Mouse (Mus musculus): Measurements from ENCODE around the gene Auts2.

The Auts2 gene

GRCm38 (mm10) chr5:131524900-131525465 lies 1018.2 kb downstream of the Auts2 start:
- DNase-seq (ENCODE audit: low spot score): no peak

GRCm38 (mm10) chr5:131519560-131519959 lies 1023.6 kb downstream of the Auts2 start:
- DNase-seq (ENCODE audit: low spot score): no peak

GRCm38 (mm10) chr5:131517677-131518076 lies 1025.5 kb downstream of the Auts2 start:
- DNase-seq (ENCODE audit: low spot score): no peak

GRCm38 (mm10) chr5:131515707-131516407 lies 1027.3 kb downstream of the Auts2 start:
- DNase-seq (ENCODE audit: low spot score): peak; percentile 5

GRCm38 (mm10) chr5:131513753-131514152 lies 1029.4 kb downstream of the Auts2 start:
- DNase-seq (ENCODE audit: low spot score): no peak

GRCm38 (mm10) chr5:131512617-131513016 lies 1030.5 kb downstream of the Auts2 start:
- DNase-seq (ENCODE audit: low spot score): no peak

GRCm38 (mm10) chr5:131510659-131511058 lies 1032.5 kb downstream of the Auts2 start:
- no peak for DNase-seq (ENCODE audit: low spot score)

- no peak for DNase-seq (ENCODE audit: low spot score)
Observed at GRCm38 (mm10) chr5:131509315-131509714, 1033.8 kb downstream of the Auts2 start.

- DNase-seq (ENCODE audit: low spot score): no peak
Observed at GRCm38 (mm10) chr5:131498865-131499264, 1044.3 kb downstream of the Auts2 start.

- DNase-seq (ENCODE audit: low spot score): no peak
Observed at GRCm38 (mm10) chr5:131496517-131497216, 1046.5 kb downstream of the Auts2 start.

GRCm38 (mm10) chr5:131494564-131494963 lies 1048.6 kb downstream of the Auts2 start:
- DNase-seq (ENCODE audit: low spot score): no peak

GRCm38 (mm10) chr5:131492535-131492934 lies 1050.6 kb downstream of the Auts2 start:
- no peak for DNase-seq (ENCODE audit: low spot score)

GRCm38 (mm10) chr5:131491843-131492242 lies 1051.3 kb downstream of the Auts2 start:
- DNase-seq (ENCODE audit: low spot score): no peak

- no peak for DNase-seq (ENCODE audit: low spot score)
Observed at GRCm38 (mm10) chr5:131490811-131491210, 1052.3 kb downstream of the Auts2 start.

GRCm38 (mm10) chr5:131489846-131490245 lies 1053.3 kb downstream of the Auts2 start:
- DNase-seq (ENCODE audit: low spot score): no peak

- no peak for DNase-seq (ENCODE audit: low spot score)
Observed at GRCm38 (mm10) chr5:131486527-131486926, 1056.6 kb downstream of the Auts2 start.

- DNase-seq (ENCODE audit: low spot score): no peak
Observed at GRCm38 (mm10) chr5:131475278-131475677, 1067.9 kb downstream of the Auts2 start.

GRCm38 (mm10) chr5:131468609-131469008 lies 1074.5 kb downstream of the Auts2 start:
- no peak for DNase-seq (ENCODE audit: low spot score)

- DNase-seq (ENCODE audit: low spot score): no peak
Observed at GRCm38 (mm10) chr5:131466131-131466530, 1077.0 kb downstream of the Auts2 start.

GRCm38 (mm10) chr5:131463402-131463801 lies 1079.7 kb downstream of the Auts2 start:
- DNase-seq (ENCODE audit: low spot score): no peak

GRCm38 (mm10) chr5:131459951-131460350 lies 1083.2 kb downstream of the Auts2 start:
- no peak for DNase-seq (ENCODE audit: low spot score)

- DNase-seq (ENCODE audit: low spot score): no peak
Observed at GRCm38 (mm10) chr5:131459549-131459948, 1083.6 kb downstream of the Auts2 start.

GRCm38 (mm10) chr5:131458700-131459099 lies 1084.4 kb downstream of the Auts2 start:
- no peak for DNase-seq (ENCODE audit: low spot score)

Data from ovary, postnatal 10 days (tissue).